Mouse (Mus musculus) lung, embryonic 15.5 days (tissue): Measurements from ENCODE around the gene Cand2. TPM values are rescaled to one million over a fixed set of nuclear protein-coding genes. Genes with fewer than 3 reads are reported as not detected.
A peak's percentile ranks its signal among the peaks of the same experiment; 100 is the strongest.

Experiments used
- ATAC-seq: fragments of 200-750 bp; cut with Nextera tagmentation; 2 replicates; pipeline ENCODE4 v1.8.0; 2017; ENCODE audit warnings: moderate number of reproducible peaks, borderline replicate concordance; ENCODE audit not compliant: low FRiP score, low TSS enrichment; ENCODE audit errors: extremely low read depth
- H3K27ac ChIP-seq: fragments of 300-500 bp; sonication (generic); 2 replicates; pipeline ENCODE4 v1.5.1; 2015; ENCODE audit warnings: moderate library complexity, mild to moderate bottlenecking, inconsistent platforms
- H3K27me3 ChIP-seq: fragments of 300-500 bp; sonication (generic); 2 replicates; pipeline ENCODE4 v1.6.1; 2015; ENCODE audit warnings: inconsistent platforms
- H3K36me3 ChIP-seq: fragments of 300-500 bp; sonication (generic); 2 replicates; pipeline ENCODE4 v1.6.1; 2015; ENCODE audit warnings: inconsistent platforms
- H3K4me1 ChIP-seq: fragments of 300-500 bp; sonication (generic); 2 replicates; pipeline ENCODE4 v1.6.1; 2015; ENCODE audit warnings: inconsistent platforms
- H3K4me2 ChIP-seq: fragments of 300-500 bp; sonication (generic); 2 replicates; pipeline ENCODE4 v1.6.1; 2015; ENCODE audit warnings: inconsistent platforms, mild to moderate bottlenecking, moderate library complexity
- H3K4me3 ChIP-seq: fragments of 300-500 bp; sonication (generic); 2 replicates; pipeline ENCODE4 v1.5.1; 2015; ENCODE audit warnings: mild to moderate bottlenecking, inconsistent platforms
- H3K9ac ChIP-seq: fragments of 300-500 bp; sonication (generic); 2 replicates; pipeline ENCODE4 v1.6.1; 2015; ENCODE audit warnings: inconsistent platforms
- H3K9me3 ChIP-seq: fragments of 300-500 bp; sonication (generic); 2 replicates; pipeline ENCODE4 v1.6.1; 2016; ENCODE audit warnings: inconsistent platforms
- WGBS: fragments of 180-500 bp; shearing (Covaris S2); methylation state at CpG from one replicate; pipeline ENCODE4 v1.1.7; 2015; 5-methylcytosine and 5-hydroxymethylcytosine counted together
- microRNA-seq: library from miRNA; unstranded; fragments of <30 nt; microRNA quantifications from one replicate; pipeline ENCODE4, GENCODE M21; 2016
- polyA plus RNA-seq: library from polyadenylated mRNA; unstranded; fragments of >200 nt; fragmentation: Nextera tagmentation; extraction: Ambion mirVana; gene quantifications from 2 replicates; pipeline ENCODE4 v1.2.1, GENCODE M21; 2015

Gene Cand2
- polyA plus RNA-seq, 1 experiment from 2014 or later = 32.1 TPM

DNA sequence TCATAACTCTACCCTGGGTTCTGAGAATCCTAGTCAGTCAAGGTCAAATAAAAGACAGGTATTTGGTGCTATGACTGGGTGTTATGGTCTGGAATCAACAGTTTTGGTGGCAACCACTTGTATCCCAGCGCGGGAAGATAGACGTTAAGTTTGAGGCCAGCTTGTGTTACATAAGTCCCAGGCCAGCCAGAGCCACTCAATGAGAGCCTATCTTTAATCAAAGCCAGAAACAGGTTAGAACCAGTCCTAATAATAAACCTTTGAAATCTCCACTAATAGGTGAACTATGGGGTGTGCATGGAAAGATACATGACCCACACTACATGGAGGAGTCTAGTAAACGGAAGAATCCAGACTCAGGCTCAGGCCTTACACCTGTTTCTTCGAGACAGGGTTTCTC is 64.4 kb downstream of the Cand2 start:
- H3K9ac ChIP-seq = no peak overlapping the region
- no peak; the same call in 1 of the 2 replicates for ATAC-seq
- H3K4me2 ChIP-seq = peak overlapping the region; percentile 71
- H3K27ac ChIP-seq = no peak overlapping the region
- H3K9me3 ChIP-seq = no peaks in the 10 kb centered on the region
- peaks cover 19% of the 10 kb centered on the region for H3K36me3 ChIP-seq
- no peaks in the 10 kb centered on the region for H3K27me3 ChIP-seq
- H3K4me3 ChIP-seq = 0 out of 2 replicates have a peak overlapping the region, but pooled peaks have one; percentile 39
- peaks cover 3% of the 10 kb centered on the region; the same call in 1 of the 2 replicates for H3K4me1 ChIP-seq
- WGBS = 58% methylated on average over 5 of the region's 5 CpGs

DNA sequence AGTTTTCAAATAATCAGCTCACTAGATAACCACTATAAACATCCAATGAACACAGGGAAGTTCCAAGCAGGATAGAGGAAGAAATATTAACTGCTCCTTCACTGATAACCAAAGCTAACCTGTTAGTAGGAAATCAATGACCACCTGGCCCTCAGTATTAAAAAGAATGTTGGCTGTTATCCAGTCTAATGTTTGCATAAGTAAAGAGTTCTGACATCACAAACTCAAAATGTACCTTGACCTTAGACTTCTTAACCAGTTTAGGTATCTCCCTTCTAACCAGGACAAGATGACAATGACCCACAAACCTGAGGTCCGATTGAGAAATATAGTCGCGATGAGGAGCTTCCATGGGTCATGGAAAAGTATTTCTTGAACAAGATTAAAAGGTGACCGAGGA is 70.7 kb downstream of the Cand2 start:
- no peak overlapping the region for H3K9ac ChIP-seq
- H3K9me3 ChIP-seq = no peaks in the 10 kb centered on the region
- peaks cover 44% of the 10 kb centered on the region for H3K36me3 ChIP-seq
- H3K27ac ChIP-seq = no peak overlapping the region
- no peak for ATAC-seq
- H3K4me1 ChIP-seq = no peaks in the 10 kb centered on the region
- no peak overlapping the region for H3K4me2 ChIP-seq
- 88% methylated on average over 4 of the region's 4 CpGs for WGBS
- H3K27me3 ChIP-seq = no peaks in the 10 kb centered on the region
- H3K4me3 ChIP-seq = no peak overlapping the region

DNA sequence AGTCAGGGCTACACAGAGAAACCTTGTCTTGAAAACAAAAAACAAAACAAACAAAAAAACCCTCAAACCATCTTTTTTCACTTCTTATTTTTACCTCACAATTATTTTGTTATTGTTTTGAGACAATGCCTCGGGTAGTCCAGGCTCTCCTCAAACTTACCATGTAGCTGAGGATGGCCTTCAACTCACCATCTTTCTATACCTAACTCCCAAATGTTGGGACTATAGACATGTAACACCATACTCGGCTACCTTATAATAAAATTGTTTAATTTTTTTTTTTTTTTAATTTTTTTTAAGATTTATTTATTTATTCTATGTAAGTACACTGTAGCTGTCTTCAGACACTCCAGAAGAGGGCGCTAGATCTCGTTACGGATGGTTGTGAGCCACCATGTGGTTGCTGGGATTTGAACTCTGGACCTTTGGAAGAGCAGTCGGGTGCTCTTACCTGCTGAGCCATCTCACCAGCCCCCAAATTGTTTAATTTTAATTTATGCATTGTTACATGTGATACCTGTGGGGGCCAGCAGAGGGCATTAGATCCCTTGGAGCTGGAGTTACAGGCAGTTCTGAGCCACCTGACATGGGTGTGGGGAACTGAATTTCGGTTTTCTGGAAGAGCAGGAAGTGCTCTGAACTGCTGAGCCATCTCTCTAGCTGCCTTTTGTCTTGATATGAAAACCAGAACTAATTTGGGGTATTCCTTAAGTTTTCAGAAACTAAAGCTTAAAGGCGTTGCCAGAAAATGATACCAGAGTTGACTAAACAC is 72.5 kb downstream of the Cand2 start:
- whole genome bisulfite sequencing = 31% methylated on average over 8 of the region's 8 CpGs
- H3K27me3 ChIP-seq = no peaks in the 10 kb centered on the region
- peaks cover 3% of the 10 kb centered on the region; the same call in 1 of the 2 replicates for H3K4me1 ChIP-seq
- no peak for ATAC-seq
- no peak overlapping the region for H3K27ac ChIP-seq
- no peak overlapping the region for H3K4me2 ChIP-seq
- H3K9ac ChIP-seq = no peak overlapping the region
- H3K9me3 ChIP-seq = no peaks in the 10 kb centered on the region
- no peak overlapping the region for H3K4me3 ChIP-seq
- H3K36me3 ChIP-seq = peaks cover 45% of the 10 kb centered on the region

DNA sequence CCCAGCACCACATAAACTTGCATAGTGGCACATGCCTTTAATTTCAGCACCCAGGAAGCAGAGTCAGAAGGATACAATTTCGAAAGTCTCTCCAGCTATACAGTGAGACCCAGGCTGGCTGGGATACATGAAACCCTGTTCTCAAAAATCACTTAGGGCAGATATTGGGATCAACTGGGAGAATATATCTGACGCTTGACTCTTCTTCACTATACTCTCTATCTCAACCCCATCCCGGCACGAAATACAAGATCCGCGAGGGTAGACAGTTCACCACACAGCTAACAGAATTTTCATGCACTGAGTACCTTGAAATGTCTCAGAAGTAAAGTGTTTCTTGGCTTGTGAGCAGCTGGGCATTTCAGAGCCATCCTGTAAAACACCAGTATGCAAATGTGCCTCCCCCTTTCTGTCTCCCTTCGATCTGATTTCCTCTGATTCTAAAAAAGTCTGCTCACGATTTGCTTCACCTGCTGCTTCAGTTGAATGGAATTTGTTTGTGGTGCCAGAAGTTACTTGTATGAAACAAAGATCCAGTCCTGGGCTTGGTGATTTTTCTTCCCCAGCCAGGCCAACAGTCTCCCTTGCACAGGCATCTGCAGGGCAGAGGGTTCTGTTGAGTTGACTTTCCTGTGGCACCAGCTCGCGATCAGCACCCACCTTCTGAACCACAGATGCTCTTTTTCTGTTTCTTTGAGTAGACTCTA is 74.4 kb downstream of the Cand2 start:
- 92% methylated on average over 10 of the region's 10 CpGs for WGBS
- no peaks in the 10 kb centered on the region for H3K27me3 ChIP-seq
- no peak for ATAC-seq
- no peak overlapping the region for H3K4me3 ChIP-seq
- no peaks in the 10 kb centered on the region for H3K9me3 ChIP-seq
- H3K36me3 ChIP-seq = peaks cover 29% of the 10 kb centered on the region
- H3K27ac ChIP-seq = no peak overlapping the region
- peaks cover 11% of the 10 kb centered on the region for H3K4me1 ChIP-seq
- H3K4me2 ChIP-seq = no peak overlapping the region
- no peak overlapping the region for H3K9ac ChIP-seq

GRCm38 (mm10) chr6:115852446-115853090 is 78.2 kb downstream of the Cand2 start:
- Histone ChIP-seq H3K4me2 (peak overlapping the region; percentile 67), H3K36me3 (0 out of 2 replicates have a peak, but pooled peaks cover 15% of the 10 kb centered on the region), H3K9ac (peak overlapping the region; percentile 50), H3K27ac (peak overlapping the region; percentile 88), H3K9me3 (no peaks in the 10 kb centered on the region), H3K4me3 (peak overlapping the region; percentile 68), H3K4me1 (peaks cover 28% of the 10 kb centered on the region), H3K27me3 (no peaks in the 10 kb centered on the region)
- WGBS = 4% methylated on average over 20 of the region's 20 CpGs
- ATAC-seq = no peak

DNA sequence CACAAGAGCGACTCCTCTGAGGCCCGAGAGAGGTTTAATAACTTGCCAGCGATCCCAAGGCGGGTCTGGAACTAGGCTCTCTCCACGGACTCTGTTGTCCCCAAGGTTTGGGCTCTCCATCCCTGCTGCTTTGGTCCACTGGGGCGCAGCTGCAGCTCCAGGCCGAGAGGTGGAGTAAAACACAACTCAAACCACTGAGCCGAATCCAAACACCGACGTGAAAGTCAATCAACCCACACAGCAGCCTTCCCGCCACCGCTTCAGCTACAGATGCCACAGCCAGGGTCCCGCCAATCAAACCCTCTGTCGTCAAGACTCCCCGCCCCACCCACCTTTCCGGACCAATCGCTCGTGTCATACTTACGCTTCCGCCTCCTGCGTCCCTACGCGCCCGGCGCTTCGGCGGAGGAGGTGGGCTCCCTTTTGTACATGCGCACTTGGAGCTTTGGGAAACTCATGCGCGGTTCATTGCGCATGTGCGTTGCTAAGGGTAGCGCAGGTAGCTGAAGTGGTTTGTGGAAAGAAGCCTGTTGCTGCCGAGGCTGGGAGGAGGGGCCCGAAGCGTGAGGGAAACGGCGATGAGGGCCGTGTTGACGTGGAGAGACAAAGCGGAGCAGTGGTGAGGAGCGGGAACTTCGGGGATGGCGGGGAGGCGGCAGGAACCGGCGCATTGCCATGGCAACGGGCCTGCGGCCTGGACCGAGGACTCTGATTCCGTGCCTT is 78.9 kb downstream of the Cand2 start, which contains the start of the genes Mbd4 and Ift122:
Mbd4 (minus strand) TSS at position 281 of the 723 bp plus-strand sequence.
Ift122 (plus strand) TSS at position 380 of the 723 bp plus-strand sequence.
- Histone ChIP-seq H3K4me2 (peak within 1 kb of the TSS; percentile 67), H3K9me3 (no peaks in the 10 kb centered on the region), H3K36me3 (0 out of 2 replicates have a peak, but pooled peaks cover 12% of the 10 kb centered on the region), H3K4me3 (peak within 1 kb of the TSS; percentile 68), H3K27ac (peak within 1 kb of the TSS; percentile 88), H3K9ac (peak within 1 kb of the TSS; percentile 53), H3K27me3 (no peaks in the 10 kb centered on the region), H3K4me1 (peaks cover 30% of the 10 kb centered on the region)
- peak; percentile 97 for ATAC-seq
- under 1% methylated on average over 51 of the region's 51 CpGs for WGBS

- Histone ChIP-seq H3K27ac (peak overlapping the region; percentile 87), H3K36me3 (0 out of 2 replicates have a peak, but pooled peaks cover 5% of the 10 kb centered on the region), H3K4me2 (peak overlapping the region; percentile 64), H3K27me3 (no peaks in the 10 kb centered on the region), H3K4me1 (peaks cover 30% of the 10 kb centered on the region), H3K9me3 (no peaks in the 10 kb centered on the region), H3K9ac (peak overlapping the region; percentile 53), H3K4me3 (peak overlapping the region; percentile 68)
- no peak for ATAC-seq
- 35% methylated on average over 7 of the region's 7 CpGs for WGBS
Observed at GRCm38 (mm10) chr6:115853985-115854384, 79.6 kb downstream of the Cand2 start.

GRCm38 (mm10) chr6:115854432-115854831 is 80.1 kb downstream of the Cand2 start:
- 63% methylated on average over 2 of the region's 2 CpGs for WGBS
- Histone ChIP-seq H3K36me3 (0 out of 2 replicates have a peak, but pooled peaks cover 4% of the 10 kb centered on the region), H3K9me3 (no peaks in the 10 kb centered on the region), H3K4me3 (no peak overlapping the region), H3K4me1 (peaks cover 35% of the 10 kb centered on the region), H3K4me2 (no peak overlapping the region), H3K9ac (no peak overlapping the region), H3K27ac (no peak overlapping the region), H3K27me3 (no peaks in the 10 kb centered on the region)
- ATAC-seq = no peak

Small RNA genes within 50 kb of the gene (microRNA-seq; reads per million reads assigned to microRNA genes)
- gene Mir7660 = 0.56 reads per million

Other genes starting within 250 kb of the Cand2 start
- gene Tsen2, start 229.9 kb upstream of the Cand2 start, polyA plus RNA-seq = 27.9 and 29.1 TPM in 2 replicates
- 0.19 and 0.25 TPM in 2 replicates for gene Mkrn2os, start 182.0 kb upstream of the Cand2 start, polyA plus RNA-seq
- gene Mkrn2, start 172.6 kb upstream of the Cand2 start, polyA plus RNA-seq = 27.1 and 29.0 TPM in 2 replicates
- 81.9 and 90.6 TPM in 2 replicates for gene Raf1, start 97.9 kb upstream of the Cand2 start, polyA plus RNA-seq
- 2.6 and 3.1 TPM in 2 replicates for gene Tmem40, start 12.1 kb upstream of the Cand2 start, polyA plus RNA-seq
- gene Rpl32, start 34.2 kb downstream of the Cand2 start, polyA plus RNA-seq = 2,081 and 2,182 TPM in 2 replicates
- gene Efcab12, start 63.9 kb downstream of the Cand2 start, polyA plus RNA-seq = 1.1 and 1.2 TPM in 2 replicates
- 21.0 and 22.6 TPM in 2 replicates for gene Mbd4, start 78.8 kb downstream of the Cand2 start, polyA plus RNA-seq
- gene Ift122, start 78.9 kb downstream of the Cand2 start, polyA plus RNA-seq = 21.9 and 24.6 TPM in 2 replicates
- gene Rho, start 157.2 kb downstream of the Cand2 start, polyA plus RNA-seq = 0.20 and 0.35 TPM in 2 replicates
- gene H1foo, start 170.4 kb downstream of the Cand2 start, polyA plus RNA-seq = not detected in 2 replicates
- gene Plxnd1, start 220.5 kb downstream of the Cand2 start, polyA plus RNA-seq = 49.2 and 53.5 TPM in 2 replicates